Mouse (Mus musculus): ENCODE data around the gene Zfand2b. TPM values are rescaled to one million over a fixed set of nuclear protein-coding genes. Genes with fewer than 3 reads are reported as not detected.

The Zfand2b gene
- polyA plus RNA-seq, 1 experiment = 68.0 TPM

GRCm38 (mm10) chr1:75185495-75185894 lies 17.0 kb downstream of the Zfand2b start:
- 0 out of 2 replicates have a peak, but pooled peaks cover 2% of the 10 kb centered on the region for H3K4me1 ChIP-seq (ENCODE audit: control insufficient read depth, insufficient read depth, low read length)
- no peak for TF ChIP-seq CTCF (IDR thresholded peaks at IDR 0.05; ENCODE audit: insufficient read depth, low read length)
- TF ChIP-seq POLR2A (IDR thresholded peaks at IDR 0.05; ENCODE audit: borderline replicate concordance, extremely low read depth, low read depth, low read length) = no peak
- H3K4me3 ChIP-seq (replicated peaks; ENCODE audit: extremely low read depth, low read depth, low read length) = no peak overlapping the region
- DNase-seq = no peak
- WGBS = 94% methylated on average over 11 of the region's 11 CpGs

GRCm38 (mm10) chr1:75187126-75187525 lies 18.7 kb downstream of the Zfand2b start:
- Histone ChIP-seq H3K4me3 (replicated peaks; ENCODE audit: extremely low read depth, low read depth, low read length) (no peak overlapping the region), H3K4me1 (ENCODE audit: control insufficient read depth, insufficient read depth, low read length) (peaks cover 8% of the 10 kb centered on the region)
- no peak for TF ChIP-seq CTCF (IDR thresholded peaks at IDR 0.05; ENCODE audit: insufficient read depth, low read length)
- no peak for TF ChIP-seq POLR2A (IDR thresholded peaks at IDR 0.05; ENCODE audit: borderline replicate concordance, extremely low read depth, low read depth, low read length)
- DNase-seq = no peak

GRCm38 (mm10) chr1:75187914-75188483 lies 19.6 kb downstream of the Zfand2b start:
- TF ChIP-seq POLR2A (IDR thresholded peaks at IDR 0.05; ENCODE audit: borderline replicate concordance, extremely low read depth, low read depth, low read length) (no peak), CTCF (IDR thresholded peaks at IDR 0.05; ENCODE audit: insufficient read depth, low read length) (no peak)
- Histone ChIP-seq H3K4me1 (ENCODE audit: control insufficient read depth, insufficient read depth, low read length) (peaks cover 8% of the 10 kb centered on the region), H3K4me3 (replicated peaks; ENCODE audit: extremely low read depth, low read depth, low read length) (no peak overlapping the region)
- WGBS = 74% methylated on average over 2 of the region's 2 CpGs
- DNase-seq = no peak

GRCm38 (mm10) chr1:75190577-75190976 lies 22.1 kb downstream of the Zfand2b start:
- no peak for TF ChIP-seq POLR2A (IDR thresholded peaks at IDR 0.05; ENCODE audit: borderline replicate concordance, extremely low read depth, low read depth, low read length)
- TF ChIP-seq CTCF (IDR thresholded peaks at IDR 0.05; ENCODE audit: insufficient read depth, low read length) = no peak
- peaks cover 12% of the 10 kb centered on the region for H3K4me1 ChIP-seq (ENCODE audit: control insufficient read depth, insufficient read depth, low read length)
- no peak for DNase-seq
- WGBS = 41% methylated on average over 2 of the region's 2 CpGs
- H3K4me3 ChIP-seq (replicated peaks; ENCODE audit: extremely low read depth, low read depth, low read length) = no peak overlapping the region

GRCm38 (mm10) chr1:75191258-75191621 lies 22.8 kb downstream of the Zfand2b start:
- Histone ChIP-seq H3K4me3 (replicated peaks; ENCODE audit: extremely low read depth, low read depth, low read length) (peak overlapping the region; percentile 97), H3K4me1 (ENCODE audit: control insufficient read depth, insufficient read depth, low read length) (peaks cover 12% of the 10 kb centered on the region)
- TF ChIP-seq POLR2A (IDR thresholded peaks at IDR 0.05; ENCODE audit: borderline replicate concordance, extremely low read depth, low read depth, low read length) (no peak), CTCF (IDR thresholded peaks at IDR 0.05; ENCODE audit: insufficient read depth, low read length) (no peak)
- 40% methylated on average over 5 of the region's 5 CpGs for WGBS
- DNase-seq = peak; percentile 44

- TF ChIP-seq CTCF (IDR thresholded peaks at IDR 0.05; ENCODE audit: insufficient read depth, low read length) (0 out of 2 replicates have a peak, but pooled peaks have one; percentile 3), POLR2A (IDR thresholded peaks at IDR 0.05; ENCODE audit: borderline replicate concordance, extremely low read depth, low read depth, low read length) (peak; percentile 84; the same call in 1 of the 2 replicates)
- peak within 1 kb of the TSS; percentile 99 for H3K4me3 ChIP-seq (replicated peaks; ENCODE audit: extremely low read depth, low read depth, low read length)
- H3K4me1 ChIP-seq (ENCODE audit: control insufficient read depth, insufficient read depth, low read length) = peaks cover 12% of the 10 kb centered on the region
- peak; percentile 91 for DNase-seq
- WGBS = 1% methylated on average over 56 of the region's 56 CpGs
These were observed 23.4 kb downstream of the Zfand2b start, which contains the start of the genes Ankzf1 and Atg9a for GRCm38 (mm10) chr1:75191622-75192402. TSS of gene Ankzf1 (plus strand) at chr1:75192151. TSS of gene Atg9a (minus strand) at chr1:75192196.

- under 1% methylated on average over 19 of the region's 19 CpGs for WGBS
- DNase-seq = no peak
- Histone ChIP-seq H3K4me3 (replicated peaks; ENCODE audit: extremely low read depth, low read depth, low read length) (peak overlapping the region; percentile 99), H3K4me1 (ENCODE audit: control insufficient read depth, insufficient read depth, low read length) (peaks cover 12% of the 10 kb centered on the region)
- TF ChIP-seq CTCF (IDR thresholded peaks at IDR 0.05; ENCODE audit: insufficient read depth, low read length) (no peak), POLR2A (IDR thresholded peaks at IDR 0.05; ENCODE audit: borderline replicate concordance, extremely low read depth, low read depth, low read length) (peak; percentile 30; the same call in 1 of the 2 replicates)
These were observed 24.0 kb downstream of the Zfand2b start for GRCm38 (mm10) chr1:75192452-75192851.

- TF ChIP-seq POLR2A (IDR thresholded peaks at IDR 0.05; ENCODE audit: borderline replicate concordance, extremely low read depth, low read depth, low read length) (no peak), CTCF (IDR thresholded peaks at IDR 0.05; ENCODE audit: insufficient read depth, low read length) (no peak)
- no peaks in the 10 kb centered on the region for H3K4me1 ChIP-seq (ENCODE audit: control insufficient read depth, insufficient read depth, low read length)
- H3K4me3 ChIP-seq (replicated peaks; ENCODE audit: extremely low read depth, low read depth, low read length) = no peak overlapping the region
- 97% methylated on average over 1 of the region's 1 CpGs for WGBS
- no peak for DNase-seq
These were observed 32.8 kb downstream of the Zfand2b start for GRCm38 (mm10) chr1:75201236-75201635.

- 14% methylated on average over 34 of the region's 34 CpGs for WGBS
- Histone ChIP-seq H3K4me1 (ENCODE audit: control insufficient read depth, insufficient read depth, low read length) (peaks cover 13% of the 10 kb centered on the region), H3K4me3 (replicated peaks; ENCODE audit: extremely low read depth, low read depth, low read length) (peak overlapping the region; percentile 69)
- no peak for TF ChIP-seq POLR2A (IDR thresholded peaks at IDR 0.05; ENCODE audit: borderline replicate concordance, extremely low read depth, low read depth, low read length)
- TF ChIP-seq CTCF (IDR thresholded peaks at IDR 0.05; ENCODE audit: insufficient read depth, low read length) = no peak
- peak; percentile 52 for DNase-seq
These were observed 40.7 kb downstream of the Zfand2b start for GRCm38 (mm10) chr1:75208967-75209678.

Measured in lung, adult 2 months (tissue).